Mouse (Mus musculus) spleen, embryonic (tissue): Measurements from ENCODE around the gene Mdm4.

Experiments used
- CTCF ChIA-PET: fragments of 350-600 bp; sonication (Branson Sonifier 250); formaldehyde crosslinking; loops from one replicate; lab custom pipeline; 2022; lab: Charles Lee

Gene Mdm4

GRCm38 (mm10) chr1:133054326-133054725 lies 24.0 kb upstream of the Mdm4 start:
- CTCF ChIA-PET = interaction anchor here (1.0 kb wide), 1 partner anchor 27 kb away, joined by 3 read pairs; no protein-coding TSS in a partner anchor

GRCm38 (mm10) chr1:133053034-133053433 lies 22.7 kb upstream of the Mdm4 start:
- CTCF ChIA-PET = interaction anchor here (0.5 kb wide), 1 partner anchor 55 kb away, joined by 3 read pairs; no protein-coding TSS in a partner anchor

- CTCF ChIA-PET = interaction anchor here (0.7 kb wide), 1 partner anchor 25 kb away, joined by 4 read pairs; no protein-coding TSS in a partner anchor
Measured at GRCm38 (mm10) chr1:133051829-133052228, 21.5 kb upstream of the Mdm4 start.

- CTCF ChIA-PET = interaction anchor here (1.0 kb wide), 1 partner anchor 38 kb away, joined by 3 read pairs; no protein-coding TSS in a partner anchor
Measured at GRCm38 (mm10) chr1:133050001-133050431, 19.7 kb upstream of the Mdm4 start.

- CTCF ChIA-PET = interaction anchor here (0.6 kb wide), 1 partner anchor 111 kb away, joined by 3 read pairs; no protein-coding TSS in a partner anchor
Measured at GRCm38 (mm10) chr1:133048690-133049089, 18.3 kb upstream of the Mdm4 start.

- CTCF ChIA-PET = interaction anchor here (0.6 kb wide), 1 partner anchor 17 kb away, joined by 6 read pairs; the partner anchor contains the start of gene Mdm4
Measured at GRCm38 (mm10) chr1:133047575-133047974, 17.2 kb upstream of the Mdm4 start.

- CTCF ChIA-PET = no interaction called here
Measured at GRCm38 (mm10) chr1:133046441-133046931, 16.1 kb upstream of the Mdm4 start.

- CTCF ChIA-PET = interaction anchor here (1.0 kb wide), 1 partner anchor 33 kb away, joined by 3 read pairs; no protein-coding TSS in a partner anchor
Measured at GRCm38 (mm10) chr1:133045861-133046440, 15.6 kb upstream of the Mdm4 start.

- CTCF ChIA-PET = interaction anchor here (1.0 kb wide), 1 partner anchor 32 kb away, joined by 3 read pairs; no protein-coding TSS in a partner anchor
Measured at GRCm38 (mm10) chr1:133045011-133045860, 14.9 kb upstream of the Mdm4 start, which contains the start of gene Pik3c2b. Gene Pik3c2b, plus strand, starts transcription at chr1:133045667.

GRCm38 (mm10) chr1:133039505-133039949 lies 9.2 kb upstream of the Mdm4 start:
- CTCF ChIA-PET = interaction anchor here (0.6 to 1.1 kb wide), 4 partner anchors 14 to 66 kb away, joined by 3 to 12 read pairs (median 4); no protein-coding TSS in a partner anchor

- CTCF ChIA-PET = interaction anchor here (0.8 kb wide), 1 partner anchor 37 kb away, joined by 7 read pairs; no protein-coding TSS in a partner anchor
Measured at GRCm38 (mm10) chr1:133034682-133035081, 4.3 kb upstream of the Mdm4 start.

GRCm38 (mm10) chr1:133034091-133034460 lies 3.7 kb upstream of the Mdm4 start:
- CTCF ChIA-PET = interaction anchor here (0.8 to 0.9 kb wide), 2 partner anchors 38 to 51 kb away, joined by 3 to 7 read pairs; no protein-coding TSS in a partner anchor

- CTCF ChIA-PET = interaction anchor here (0.6 to 0.9 kb wide), 3 partner anchors 38 to 101 kb away, joined by 3 to 7 read pairs (median 3); no protein-coding TSS in a partner anchor
Measured at GRCm38 (mm10) chr1:133033316-133034090, 3.1 kb upstream of the Mdm4 start.

GRCm38 (mm10) chr1:133032981-133033315 lies 2.6 kb upstream of the Mdm4 start:
- CTCF ChIA-PET = interaction anchor here (0.6 kb wide), 1 partner anchor 101 kb away, joined by 3 read pairs; no protein-coding TSS in a partner anchor

- CTCF ChIA-PET = interaction anchor here (0.6 to 0.7 kb wide), 2 partner anchors 18 to 74 kb away, joined by 4 to 6 read pairs; no protein-coding TSS in a partner anchor
Measured at GRCm38 (mm10) chr1:133029744-133030143, 617 bp downstream of the Mdm4 start.

- CTCF ChIA-PET = no interaction called here
Measured at GRCm38 (mm10) chr1:133027980-133028379, 2.4 kb downstream of the Mdm4 start.

- CTCF ChIA-PET = interaction anchor here (0.6 to 0.8 kb wide), 2 partner anchors 12 to 25 kb away, joined by 3 to 4 read pairs; no protein-coding TSS in a partner anchor
Measured at GRCm38 (mm10) chr1:133027126-133027525, 3.2 kb downstream of the Mdm4 start.

GRCm38 (mm10) chr1:133025796-133026190 lies 4.6 kb downstream of the Mdm4 start:
- CTCF ChIA-PET = interaction anchor here (0.6 kb wide), 2 partner anchors 10 to 14 kb away, joined by 3 to 12 read pairs; no protein-coding TSS in a partner anchor

GRCm38 (mm10) chr1:133025051-133025795 lies 5.1 kb downstream of the Mdm4 start:
- CTCF ChIA-PET = no interaction called here
